Mouse (Mus musculus) ES-E14 (cell line): ENCODE data around the gene Eno2. TPM values are rescaled to one million over a fixed set of nuclear protein-coding genes. Genes with fewer than 3 reads are reported as not detected.

ENCODE experiments used
- DNase-seq: peaks from one replicate; pipeline ENCODE4 v3.0.0-alpha.2; 2013; ENCODE audit warnings: low read depth, low spot score
- H3K27ac ChIP-seq: 2 replicates; pipeline ENCODE4 v1.5.1; 2012; ENCODE audit warnings: low read depth, mild to moderate bottlenecking, low read length, moderate library complexity, mixed read lengths; ENCODE audit not compliant: poor library complexity, insufficient read depth, severe bottlenecking
- H3K36me3 ChIP-seq: 2 replicates; pipeline ENCODE4 v1.6.1; 2012; ENCODE audit warnings: mild to moderate bottlenecking, low read length, moderate library complexity, mixed read lengths; ENCODE audit not compliant: control insufficient read depth, poor library complexity, insufficient read depth, severe bottlenecking
- H3K4me1 ChIP-seq, 2 experiments: fragments of 150-350 bp in 1 of 2; sonication (generic) in 1 of 2; 2 replicates each; pipeline ENCODE4 v1.6.1; 2012; ENCODE audit warnings: low read length in 2 of 2, mild to moderate bottlenecking in 1 of 2, mixed read lengths in 1 of 2; ENCODE audit not compliant: control insufficient read depth in 2 of 2, insufficient read depth in 2 of 2, poor library complexity in 1 of 2
- H3K4me3 ChIP-seq, 2 experiments: fragments of 150-350 bp in 1 of 2; sonication (generic) in 1 of 2; 2 replicates each; pipeline ENCODE4 v1.5.1; 2012; ENCODE audit warnings: low read length in 2 of 2, low read depth in 1 of 2, mild to moderate bottlenecking in 1 of 2, mixed read lengths in 1 of 2; ENCODE audit not compliant: insufficient read depth in 1 of 2, poor library complexity in 1 of 2, severe bottlenecking in 1 of 2
- H3K9ac ChIP-seq: 2 replicates; pipeline ENCODE4 v1.6.1; 2012; ENCODE audit warnings: low read depth, mild to moderate bottlenecking, low read length, mixed read lengths; ENCODE audit not compliant: poor library complexity, insufficient read depth, severe bottlenecking
- H3K9me3 ChIP-seq: fragments of 150-350 bp; sonication (generic); 2 replicates; pipeline ENCODE4 v1.6.1; 2012; ENCODE audit warnings: low read depth, mild to moderate bottlenecking, low read length; ENCODE audit not compliant: control insufficient read depth, insufficient read depth
- CHD2 ChIP-seq: IDR thresholded peaks from 2 replicates; pipeline ENCODE4 v1.6.1; 2014; ENCODE audit warnings: mild to moderate bottlenecking, low read depth, low read length, inconsistent platforms
- HCFC1 ChIP-seq: IDR thresholded peaks from 2 replicates; pipeline ENCODE4 v1.6.1; 2012; ENCODE audit warnings: low read length, inconsistent platforms, borderline replicate concordance; ENCODE audit not compliant: insufficient read depth
- MAFK ChIP-seq: IDR thresholded peaks from 2 replicates; pipeline ENCODE4 v1.6.1; 2014; ENCODE audit warnings: mild to moderate bottlenecking, low read depth, low read length, inconsistent platforms; ENCODE audit not compliant: insufficient read depth
- ZC3H11A ChIP-seq: IDR thresholded peaks from 2 replicates; pipeline ENCODE4 v1.6.1; 2012; ENCODE audit warnings: low read depth, mild to moderate bottlenecking, inconsistent platforms, low read length, borderline replicate concordance
- ZNF384 ChIP-seq: IDR thresholded peaks from 2 replicates; pipeline ENCODE4 v1.6.1; 2012; ENCODE audit warnings: low read depth, low read length, inconsistent platforms
- in situ Hi-C, 2 experiments: fragments of 600-800 bp; cut with MboI; formaldehyde crosslinking; loops; one replicate each; pipeline ENCODE4 v1.15.1; 2025; ENCODE audit warnings: low sequenced_read_pairs in 2 of 2, inconsistent platforms in 1 of 2; ENCODE audit not compliant: unreplicated experiment in 2 of 2
- total RNA-seq: library from RNA; depleted of rRNA; stranded (reverse); fragments of 300-350 nt; gene quantifications from 2 replicates; pipeline ENCODE4 v1.2.3, GENCODE M21; 2012; rRNA removed

Gene Eno2
- total RNA-seq: 10.1 and 17.9 TPM in 2 replicates

DNA sequence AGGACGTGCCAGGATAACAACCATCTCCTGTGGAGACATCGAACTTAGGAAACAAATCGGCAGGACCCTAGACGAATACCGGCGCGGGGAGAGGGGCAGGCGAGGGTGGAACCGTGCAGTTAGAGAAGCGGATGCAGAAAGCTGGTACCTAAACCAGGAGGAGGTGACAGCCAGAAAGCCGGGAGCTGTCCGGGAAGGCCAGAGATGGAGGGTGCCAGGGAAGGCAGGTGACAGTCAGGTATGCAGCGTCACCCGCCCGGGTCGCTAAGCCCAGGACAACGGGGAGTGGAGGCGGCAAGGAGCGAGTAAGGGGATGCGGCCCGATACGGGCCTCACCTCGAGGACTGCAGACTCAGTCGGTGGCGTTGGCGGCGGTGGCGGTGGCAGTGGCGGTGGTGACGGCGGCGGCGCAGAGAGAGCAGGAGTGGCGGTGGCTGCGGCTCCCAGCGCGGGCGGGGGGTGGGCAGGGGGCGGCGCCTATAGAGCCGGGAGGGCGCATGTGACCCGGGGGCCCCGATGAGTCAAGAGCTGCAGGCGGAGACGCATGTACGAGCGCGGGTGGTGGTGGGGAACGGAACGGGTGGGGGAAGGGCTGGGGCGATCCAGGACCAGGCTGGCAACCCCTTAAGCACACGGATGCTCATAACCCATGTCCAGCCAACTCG is at the start of gene Eno2:
TSS of gene Eno2 (minus strand) at position 573 of the 665 bp plus-strand sequence.
- no peak within 1 kb of the TSS for H3K27ac ChIP-seq
- peak within 1 kb of the TSS; percentile 54 to 65 for H3K4me3 ChIP-seq
- H3K4me1 ChIP-seq: peaks cover 3 to 23% of the 10 kb centered on the region in 2 experiments
- no peaks in the 10 kb centered on the region for H3K9me3 ChIP-seq
- TF ChIP-seq CHD2 (no peak), MAFK (no peak), ZNF384 (no peak), HCFC1 (no peak), ZC3H11A (no peak)
- in situ Hi-C loops: no loop called here
- no peaks in the 10 kb centered on the region for H3K36me3 ChIP-seq
- H3K9ac ChIP-seq: peak within 1 kb of the TSS; percentile 15
- no peak for DNase-seq

DNA sequence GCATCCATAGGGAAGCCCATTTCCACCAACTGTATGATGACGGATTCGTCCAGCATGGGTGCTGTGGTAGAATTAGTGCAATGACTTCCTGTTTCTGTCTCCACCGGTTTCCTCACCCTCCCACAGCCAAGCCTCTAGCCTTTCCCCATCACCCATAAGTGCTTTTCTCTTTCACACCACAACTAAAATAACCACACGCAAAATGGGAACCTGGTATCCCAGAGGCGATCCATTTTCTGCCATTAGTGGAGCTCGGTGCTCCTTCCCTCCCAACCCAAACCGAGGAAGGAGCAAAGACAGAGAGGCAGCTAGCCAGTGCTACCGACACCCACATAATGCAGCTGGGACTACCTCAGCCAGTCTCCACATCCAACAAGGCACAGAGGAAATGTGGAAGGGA is 48.5 kb upstream of the Eno2 start:
- in situ Hi-C loops: no loop called here
- no peak overlapping the region for H3K9ac ChIP-seq
- peaks cover 0 to 7% of the 10 kb centered on the region in 2 experiments; a peak in 1 of 4 replicates for H3K4me1 ChIP-seq
- TF ChIP-seq CHD2 (no peak), ZNF384 (no peak), MAFK (no peak), HCFC1 (no peak), ZC3H11A (no peak)
- no peaks in the 10 kb centered on the region for H3K9me3 ChIP-seq
- no peak for DNase-seq
- H3K27ac ChIP-seq: no peak overlapping the region
- H3K4me3 ChIP-seq: no peak overlapping the region
- peaks cover 61% of the 10 kb centered on the region for H3K36me3 ChIP-seq

DNA sequence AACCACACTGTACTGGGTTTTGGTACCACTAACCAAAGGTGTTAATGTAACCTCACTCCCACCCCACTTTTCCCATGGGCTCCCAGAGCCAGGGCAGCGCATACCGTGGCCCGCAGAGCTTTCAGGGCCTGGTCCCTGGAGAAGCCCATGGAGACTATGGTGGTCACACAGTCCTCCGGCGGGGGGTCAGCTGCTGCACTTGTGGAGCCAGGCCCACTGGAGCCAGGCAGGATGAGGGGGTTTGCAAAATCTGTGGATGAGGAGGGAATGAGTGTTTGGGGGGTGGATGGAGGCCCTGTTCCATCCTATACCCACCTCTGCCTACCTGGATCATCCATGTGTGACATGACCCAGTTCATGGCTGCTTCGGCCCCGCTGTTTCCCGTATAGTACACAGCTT is 48.1 kb upstream of the Eno2 start:
- H3K36me3 ChIP-seq: peaks cover 61% of the 10 kb centered on the region
- no peaks in the 10 kb centered on the region for H3K9me3 ChIP-seq
- DNase-seq: no peak
- no peak overlapping the region for H3K9ac ChIP-seq
- H3K4me1 ChIP-seq: peaks cover 0 to 8% of the 10 kb centered on the region in 2 experiments; a peak in 1 of 4 replicates
- in situ Hi-C loops: no loop called here
- H3K4me3 ChIP-seq: no peak overlapping the region
- no peak overlapping the region for H3K27ac ChIP-seq
- TF ChIP-seq CHD2: no peak
- no peak for TF ChIP-seq ZC3H11A
- no peak for TF ChIP-seq MAFK
- no peak for TF ChIP-seq ZNF384
- TF ChIP-seq HCFC1: no peak

DNA sequence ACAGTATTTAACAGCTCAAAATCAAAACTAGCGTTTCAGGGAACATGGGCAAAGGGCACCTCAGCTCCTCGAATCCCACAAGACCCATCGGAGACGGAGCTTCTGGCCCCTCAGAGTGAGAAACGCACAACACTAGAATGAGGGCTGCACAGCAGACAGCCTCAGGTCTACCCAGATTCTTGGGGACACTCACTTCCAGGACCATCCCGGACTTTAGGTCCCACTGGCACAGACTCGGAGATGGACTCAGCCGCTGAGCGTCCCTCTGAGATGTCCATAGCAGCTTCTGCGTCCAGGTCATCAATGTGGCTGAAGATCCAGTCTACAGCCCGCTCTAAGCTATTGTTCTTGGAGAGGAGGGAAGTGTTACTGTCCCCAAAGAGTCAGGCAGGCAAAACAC is 47.7 kb upstream of the Eno2 start:
- peaks cover 61% of the 10 kb centered on the region for H3K36me3 ChIP-seq
- no peak for TF ChIP-seq ZC3H11A
- no peak for TF ChIP-seq ZNF384
- no peak for TF ChIP-seq MAFK
- no peak for TF ChIP-seq CHD2
- no peak for TF ChIP-seq HCFC1
- in situ Hi-C loops: no loop called here

More for the DNA sequence above, 47.7 kb upstream of the Eno2 start:
- no peak overlapping the region for H3K27ac ChIP-seq
- no peak overlapping the region for H3K4me3 ChIP-seq
- H3K4me1 ChIP-seq: peaks cover 0 to 12% of the 10 kb centered on the region in 2 experiments; a peak in 1 of 4 replicates
- no peaks in the 10 kb centered on the region for H3K9me3 ChIP-seq
- H3K9ac ChIP-seq: no peak overlapping the region
- DNase-seq: no peak
